Comparison of ENCODE assay signal across 8 mouse cellular contexts in the genomic region with DNA sequence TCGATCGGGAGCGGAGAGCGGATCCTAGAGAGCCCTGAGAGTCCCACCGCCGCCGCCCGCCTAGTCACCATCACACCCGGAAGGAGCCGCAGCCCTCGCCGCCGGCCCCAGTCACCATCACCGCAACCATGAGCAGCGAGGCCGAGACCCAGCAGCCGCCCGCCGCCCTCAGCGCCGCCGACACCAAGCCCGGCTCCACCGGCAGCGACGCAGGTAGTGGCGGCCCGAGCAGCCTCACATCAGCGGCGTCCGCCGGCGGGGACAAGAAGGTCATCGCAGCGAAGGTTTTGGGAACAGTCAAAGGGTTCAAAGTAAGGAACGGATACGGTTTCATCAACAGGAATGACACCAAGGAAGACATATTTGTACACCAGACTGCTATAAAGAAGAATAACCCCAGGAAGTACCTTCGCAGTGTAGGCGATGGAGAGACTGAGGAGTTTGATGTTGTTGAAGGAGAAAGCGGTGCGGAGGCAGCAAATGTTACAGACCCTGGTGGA. TPM values are rescaled to one million over a fixed set of nuclear protein-coding genes. Genes with fewer than 3 reads are reported as not detected.
DNase-seq lines count a peak whose midpoint lies in the region; ATAC-seq and TF ChIP-seq lines count a peak whose summit lies in the region.

No protein-coding gene starts in this region.

- no peaks in the 10 kb centered on the region for H3K9me3 ChIP-seq in lung, embryonic 14.5 days (ENCODE audit: low read depth, low read length)
- H3K9me3 ChIP-seq in intestine, embryonic 15.5 days, result no peaks in the 10 kb centered on the region
- no peaks in the 10 kb centered on the region for H3K9me3 ChIP-seq in liver, embryonic 12.5 days (replicated peaks)

- TF ChIP-seq CTCF in lung, embryonic 14.5 days (IDR thresholded peaks at IDR 0.05; ENCODE audit: low read depth), result no peak
- peak; percentile 8; the same call in 1 of the 2 replicates for TF ChIP-seq CTCF in olfactory bulb, adult 2 months (IDR thresholded peaks at IDR 0.05; ENCODE audit: insufficient read depth, low read depth, low read length)

- 5% methylated on average over 41 of the region's 41 CpGs for WGBS in lung, embryonic 14.5 days
- 6% methylated on average over 41 of the region's 41 CpGs for WGBS in intestine, embryonic 15.5 days
- WGBS in liver, embryonic 12.5 days (ENCODE audit: insufficient replicate concordance), result 9% methylated on average over 41 of the region's 41 CpGs
- 7% methylated on average over 41 of the region's 41 CpGs for WGBS in olfactory bulb, adult 2 months

- peak; percentile 32 for DNase-seq in lung, embryonic 14.5 days
- no peak for DNase-seq in lung, postnatal 10 days
- DNase-seq in cerebellum, adult 9-10 months, result peak; percentile 19
- DNase-seq in forelimb bud, embryonic 11.5 days (ENCODE audit: low read depth, low spot score), result peak; percentile 23

- H3K4me3 ChIP-seq in lung, embryonic 14.5 days (ENCODE audit: low read depth, low read length), result peak overlapping the region; percentile 38
- peak overlapping the region; percentile 43 for H3K4me3 ChIP-seq in intestine, embryonic 15.5 days (replicated peaks)
- H3K4me3 ChIP-seq in liver, embryonic 12.5 days, result peak overlapping the region; percentile 38
- peak overlapping the region; percentile 58 for H3K4me3 ChIP-seq in olfactory bulb, adult 2 months (ENCODE audit: insufficient read depth, low read depth, low read length)

- peak overlapping the region; percentile 76 for H3K4me2 ChIP-seq in lung, embryonic 14.5 days
- H3K4me2 ChIP-seq in intestine, embryonic 15.5 days (replicated peaks), result peak overlapping the region; percentile 82
- H3K4me2 ChIP-seq in liver, embryonic 12.5 days, result peak overlapping the region; percentile 61

- H3K36me3 ChIP-seq in lung, embryonic 14.5 days (ENCODE audit: insufficient read depth), result no peaks in the 10 kb centered on the region
- no peaks in the 10 kb centered on the region for H3K36me3 ChIP-seq in intestine, embryonic 15.5 days
- H3K36me3 ChIP-seq in liver, embryonic 12.5 days, result no peaks in the 10 kb centered on the region

- no peak for TF ChIP-seq POLR2A in olfactory bulb, adult 2 months (IDR thresholded peaks at IDR 0.05; ENCODE audit: insufficient read depth, low read depth, low read length)

- H3K27me3 ChIP-seq in lung, embryonic 14.5 days (ENCODE audit: insufficient read depth, low read length), result 0 out of 2 replicates have a peak, but pooled peaks cover 2% of the 10 kb centered on the region
- H3K27me3 ChIP-seq in intestine, embryonic 15.5 days (replicated peaks), result no peaks in the 10 kb centered on the region
- peaks cover 30% of the 10 kb centered on the region for H3K27me3 ChIP-seq in liver, embryonic 12.5 days (replicated peaks)

- H3K9ac ChIP-seq in lung, embryonic 14.5 days, result peak overlapping the region; percentile 43
- peak overlapping the region; percentile 34 for H3K9ac ChIP-seq in intestine, embryonic 15.5 days
- no peak overlapping the region for H3K9ac ChIP-seq in liver, embryonic 12.5 days

- H3K27ac ChIP-seq in lung, embryonic 14.5 days (ENCODE audit: low read depth), result no peak overlapping the region
- H3K27ac ChIP-seq in intestine, embryonic 15.5 days, result no peak overlapping the region
- H3K27ac ChIP-seq in liver, embryonic 12.5 days, result no peak overlapping the region
- no peak overlapping the region for H3K27ac ChIP-seq in olfactory bulb, adult 2 months (ENCODE audit: insufficient read depth, low read depth, low read length)

- H3K4me1 ChIP-seq in lung, embryonic 14.5 days (ENCODE audit: insufficient read depth), result no peaks in the 10 kb centered on the region
- H3K4me1 ChIP-seq in intestine, embryonic 15.5 days (replicated peaks), result no peaks in the 10 kb centered on the region
- no peaks in the 10 kb centered on the region for H3K4me1 ChIP-seq in liver, embryonic 12.5 days
- H3K4me1 ChIP-seq in olfactory bulb, adult 2 months (ENCODE audit: control insufficient read depth, insufficient read depth, low read length), result peaks cover 4% of the 10 kb centered on the region; the same call in 1 of the 2 replicates

- ATAC-seq in lung, embryonic 14.5 days (ENCODE audit: insufficient read depth), result peak; percentile 41; the same call in 1 of the 2 replicates
- ATAC-seq in intestine, embryonic 15.5 days, result peak; percentile 75
- no peak for ATAC-seq in liver, embryonic 12.5 days
- no peak for ATAC-seq in inflammation-experienced regulatory T-cells, adult 6 months

RNA-seq across cellular contexts. Expression of gene Uqcrc2, which starts 37.2 kb away (rescaled TPM):
- 195 and 197 TPM in 2 replicates for polyA plus RNA-seq in lung, embryonic 14.5 days (2014; fragmentation: Nextera tagmentation; extraction: Ambion mirVana)
- 295 and 299 TPM in 2 replicates for polyA plus RNA-seq in intestine, embryonic 15.5 days (2015; fragmentation: Nextera tagmentation; extraction: Ambion mirVana)
- 150 and 160 TPM in 2 replicates for polyA plus RNA-seq in liver, embryonic 12.5 days (2016; fragmentation: Nextera tagmentation; extraction: Ambion mirVana)
- polyA plus RNA-seq in olfactory bulb, adult 2 months (2012; ENCODE audit: insufficient read depth, insufficient read length, low replicate concordance, missing spikeins), result 368 TPM in 1 of 2 replicates, not detected in the other
- polyA plus RNA-seq in inflammation-experienced regulatory T-cells, adult 6 months (2017; shearing (Covaris generic)), result 100 to 1,000 TPM; 223 to 256 (median 238) TPM

Comparison
In these comparisons a context has a peak if more than half of its experiments do, and no peak if none do; other contexts are left out.
1. ATAC-seq: peak in lung, embryonic 14.5 days (single experiment) and intestine, embryonic 15.5 days (single experiment); none in liver, embryonic 12.5 days (single experiment) and inflammation-experienced regulatory T-cells, adult 6 months (single experiment).
2. Peak in every context shown above with its lines, with median percentiles within 50 percentile points of each other: H3K4me2 ChIP-seq and H3K4me3 ChIP-seq.